Mouse (Mus musculus) lung, postnatal 0 days (tissue): ENCODE results near the gene Iqgap3. TPM values are rescaled to one million over a fixed set of nuclear protein-coding genes. Genes with fewer than 3 reads are reported as not detected.

Experiments used
- ATAC-seq: fragments of 200-750 bp; cut with Nextera tagmentation; 2 replicates; pipeline ENCODE4 v1.8.0; 2017; ENCODE audit warnings: moderate library complexity
- DNase-seq: peaks from one replicate; pipeline ENCODE4 v3.0.0-alpha.2; 2016; ENCODE audit warnings: low spot score
- H3K27ac ChIP-seq: fragments of 300-500 bp; sonication (generic); 2 replicates; pipeline ENCODE4 v1.5.1; 2014; ENCODE audit warnings: antibody characterized with exemption, mild to moderate bottlenecking, low read length, mixed read lengths
- H3K27me3 ChIP-seq: fragments of 300-500 bp; sonication (generic); replicated peaks from 2 replicates; pipeline ENCODE4 v1.6.1; 2014; ENCODE audit warnings: low read length, mixed read lengths; ENCODE audit not compliant: insufficient read depth
- H3K36me3 ChIP-seq: fragments of 300-500 bp; sonication (generic); 2 replicates; pipeline ENCODE4 v1.6.1; 2014; ENCODE audit warnings: low read length, mixed read lengths; ENCODE audit not compliant: insufficient read depth
- H3K4me1 ChIP-seq: fragments of 300-500 bp; sonication (generic); 2 replicates; pipeline ENCODE4 v1.6.1; 2014; ENCODE audit warnings: antibody characterized with exemption, low read depth, low read length, mixed read lengths; ENCODE audit not compliant: insufficient read depth
- H3K4me2 ChIP-seq: fragments of 300-500 bp; sonication (generic); replicated peaks from 2 replicates; pipeline ENCODE4 v1.6.1; 2014; ENCODE audit warnings: low read depth, mild to moderate bottlenecking, low read length, moderate library complexity, mixed read lengths
- H3K4me3 ChIP-seq: fragments of 300-500 bp; sonication (generic); 2 replicates; pipeline ENCODE4 v1.5.1; 2014; ENCODE audit warnings: low read depth, low read length
- H3K9ac ChIP-seq: fragments of 300-500 bp; sonication (generic); replicated peaks from 2 replicates; pipeline ENCODE4 v1.6.1; 2014; ENCODE audit warnings: low read depth, mild to moderate bottlenecking
- H3K9me3 ChIP-seq: fragments of 300-500 bp; sonication (generic); 2 replicates; pipeline ENCODE4 v1.6.1; 2016; ENCODE audit warnings: low read length, mixed read lengths
- CTCF ChIP-seq: IDR thresholded peaks from 2 replicates; pipeline ENCODE4 v1.5.1; 2016; ENCODE audit warnings: antibody characterized with exemption, mild to moderate bottlenecking
- EP300 ChIP-seq: IDR thresholded peaks from 2 replicates; pipeline ENCODE4 v1.6.1; 2016; ENCODE audit warnings: antibody characterized with exemption, mild to moderate bottlenecking, control low read depth
- WGBS: fragments of 180-500 bp; shearing (Covaris S2); extraction: QIAGEN DNeasy Blood & Tissue Kit; methylation state at CpG from one replicate; pipeline ENCODE4 v1.1.7; 2014; 5-methylcytosine and 5-hydroxymethylcytosine counted together
- polyA plus RNA-seq: library from polyadenylated mRNA; unstranded; fragments of >200 nt; fragmentation: Nextera tagmentation; extraction: Ambion mirVana; gene quantifications from 2 replicates; pipeline ENCODE4 v1.2.1, GENCODE M21; 2015

Iqgap3 gene
- polyA plus RNA-seq, 1 experiment from 2014 or later, result 0.92 TPM

DNA sequence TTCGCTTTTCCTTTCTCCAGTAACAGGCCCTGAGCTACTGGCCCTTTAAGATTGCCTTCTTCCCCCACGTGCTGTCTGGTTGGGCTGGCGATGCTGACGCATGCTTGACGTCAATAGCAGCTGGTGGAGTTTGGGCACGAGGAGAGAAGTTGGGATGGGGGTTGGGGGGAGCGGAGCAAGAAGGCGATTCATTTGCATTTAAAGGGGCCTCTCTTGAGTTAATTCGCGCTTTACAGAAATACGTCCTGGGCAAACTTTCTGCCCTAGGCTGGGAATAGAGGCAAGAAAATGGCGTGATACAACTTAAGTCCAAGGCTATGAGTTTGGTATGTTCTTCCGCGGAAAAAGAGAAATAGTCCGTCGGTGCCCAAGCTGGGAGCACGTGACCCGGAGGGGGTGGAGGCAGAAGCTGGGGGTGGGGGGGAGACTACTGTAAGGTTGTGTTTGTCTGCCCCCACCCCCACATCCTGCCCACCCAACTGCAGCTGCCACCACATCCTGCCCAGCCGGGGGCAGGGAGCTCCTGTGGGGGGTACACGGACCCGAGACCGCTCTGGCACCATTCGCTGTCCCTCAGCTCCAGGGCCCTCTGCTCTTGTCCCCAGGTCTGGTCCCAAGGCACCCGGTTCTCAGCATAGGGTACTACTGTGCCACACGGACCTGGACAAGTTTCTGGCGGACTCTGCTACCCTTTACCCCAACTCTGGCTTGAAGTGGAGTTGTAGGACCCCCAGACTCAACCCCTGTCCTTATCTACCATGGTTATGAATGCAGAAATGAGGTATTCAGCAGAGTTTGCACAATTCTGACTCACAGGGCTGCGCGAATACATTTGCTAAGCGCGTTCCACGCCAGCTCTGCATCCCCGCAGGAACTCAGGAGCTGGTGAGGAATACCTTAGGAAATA lies 56.8 kb downstream of the Iqgap3 start:
- ATAC-seq (peak; percentile 64), DNase-seq (peak; percentile 99)
- WGBS, result under 1% methylated on average over 32 of the region's 32 CpGs
- Histone ChIP-seq H3K4me1 (peaks cover 29% of the 10 kb centered on the region; the same call in 1 of the 2 replicates), H3K27ac (peak overlapping the region; percentile 99), H3K36me3 (no peaks in the 10 kb centered on the region), H3K9ac (peak overlapping the region; percentile 46), H3K27me3 (no peaks in the 10 kb centered on the region), H3K4me3 (peak overlapping the region; percentile 47), H3K4me2 (peak overlapping the region; percentile 77), H3K9me3 (no peaks in the 10 kb centered on the region)
- peak; percentile 99 for TF ChIP-seq EP300
- TF ChIP-seq CTCF, result no peak

DNA sequence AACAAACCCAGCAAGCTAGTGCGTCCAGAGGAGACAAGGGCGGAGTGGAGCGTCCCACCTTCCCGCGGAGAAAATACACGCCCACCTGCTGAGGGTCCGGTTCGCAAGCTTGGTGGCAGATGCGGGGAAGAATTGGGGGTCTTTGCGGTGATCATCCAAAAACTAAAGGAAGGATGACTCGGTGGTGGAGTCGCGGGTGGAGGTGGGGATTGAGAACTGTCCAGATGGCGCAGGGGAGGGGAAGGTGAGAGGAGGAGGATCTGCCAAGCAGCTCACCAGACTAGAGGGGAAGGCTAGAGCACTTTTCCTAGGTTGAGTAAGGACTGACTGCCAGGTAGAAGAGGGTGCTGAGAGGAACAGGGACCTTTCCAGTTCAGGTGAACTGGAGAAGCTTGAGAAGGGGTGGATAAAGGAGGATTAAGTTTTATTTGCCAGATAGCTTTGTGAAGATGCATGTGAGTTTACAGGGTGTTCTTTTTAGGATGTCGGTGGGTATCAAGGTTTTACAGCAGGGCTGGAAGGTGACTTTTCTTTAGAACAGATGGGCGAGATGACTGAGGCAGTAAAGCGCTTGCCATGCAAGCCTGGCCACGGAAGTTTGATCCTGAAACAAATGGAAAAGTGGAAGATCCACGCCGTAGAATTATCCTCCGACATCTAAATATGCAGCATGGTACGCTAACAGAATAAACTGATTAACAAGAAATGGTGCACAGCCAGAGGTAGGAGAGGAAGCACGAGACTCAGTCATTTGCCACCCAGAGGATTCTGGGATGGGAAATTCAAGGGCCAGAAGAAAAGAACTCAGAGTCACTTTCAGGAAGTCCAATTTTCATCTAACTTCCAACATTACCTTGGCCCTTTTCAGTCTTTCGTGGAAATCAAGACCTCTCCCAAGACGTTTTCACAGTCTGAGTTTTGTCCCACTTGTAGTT lies 57.7 kb downstream of the Iqgap3 start:
- Histone ChIP-seq H3K4me3 (peak overlapping the region; percentile 47), H3K27ac (peak overlapping the region; percentile 99), H3K9me3 (no peaks in the 10 kb centered on the region), H3K4me2 (peak overlapping the region; percentile 77), H3K27me3 (no peaks in the 10 kb centered on the region), H3K4me1 (peaks cover 36% of the 10 kb centered on the region; the same call in 1 of the 2 replicates), H3K36me3 (no peaks in the 10 kb centered on the region), H3K9ac (peak overlapping the region; percentile 46)
- peak; percentile 67 for DNase-seq
- ATAC-seq, result no peak
- TF ChIP-seq EP300 (no peak), CTCF (no peak)
- 13% methylated on average over 25 of the region's 25 CpGs for WGBS

DNA sequence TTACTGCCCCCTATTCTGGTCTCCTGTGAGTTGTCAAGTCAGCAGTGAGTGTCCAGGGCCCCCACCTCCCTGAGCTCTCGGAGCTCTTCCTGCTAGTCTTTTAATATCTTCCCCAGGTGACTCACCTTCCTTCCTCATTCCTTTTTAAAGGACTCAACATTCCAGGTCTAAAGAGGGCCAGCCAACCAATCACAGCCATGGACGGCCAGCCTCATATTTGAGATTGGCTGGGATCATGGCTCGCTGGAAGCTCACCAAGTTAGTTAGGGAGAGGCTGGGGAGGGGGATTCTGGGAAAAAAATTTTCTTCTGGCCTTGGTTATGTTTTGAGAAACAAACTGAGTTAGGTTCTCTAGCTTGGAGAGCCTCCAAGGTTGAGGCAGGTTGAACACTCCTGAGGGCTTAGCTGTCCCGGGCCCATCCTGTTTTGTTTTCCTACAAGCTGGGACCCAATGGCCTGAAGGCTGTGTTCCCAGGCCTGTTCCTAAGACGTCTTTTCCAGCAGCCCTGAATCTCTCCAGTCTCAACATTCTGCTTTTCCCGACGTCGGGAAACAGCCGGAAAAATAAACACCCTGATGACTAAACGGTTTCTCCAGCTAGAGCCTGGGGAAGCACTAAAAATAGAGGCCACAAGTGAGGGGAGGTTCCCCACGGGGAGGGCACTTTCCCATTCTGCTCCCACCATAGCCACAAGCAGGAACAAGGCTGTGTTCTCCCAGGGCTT lies 58.6 kb downstream of the Iqgap3 start:
- WGBS, result 5% methylated on average over 11 of the region's 11 CpGs
- ATAC-seq (peak; percentile 10), DNase-seq (peak; percentile 93)
- H3K27ac ChIP-seq, result peak overlapping the region; percentile 99
- no peak for TF ChIP-seq CTCF
- TF ChIP-seq EP300, result peak; percentile 81; the same call in 1 of the 2 replicates
- no peaks in the 10 kb centered on the region for H3K27me3 ChIP-seq
- H3K9me3 ChIP-seq, result no peaks in the 10 kb centered on the region
- peak overlapping the region; percentile 46; the same call in 1 of the 2 replicates for H3K9ac ChIP-seq
- no peak overlapping the region for H3K4me3 ChIP-seq
- peaks cover 44% of the 10 kb centered on the region for H3K4me1 ChIP-seq
- H3K4me2 ChIP-seq, result peak overlapping the region; percentile 78
- H3K36me3 ChIP-seq, result no peaks in the 10 kb centered on the region

DNA sequence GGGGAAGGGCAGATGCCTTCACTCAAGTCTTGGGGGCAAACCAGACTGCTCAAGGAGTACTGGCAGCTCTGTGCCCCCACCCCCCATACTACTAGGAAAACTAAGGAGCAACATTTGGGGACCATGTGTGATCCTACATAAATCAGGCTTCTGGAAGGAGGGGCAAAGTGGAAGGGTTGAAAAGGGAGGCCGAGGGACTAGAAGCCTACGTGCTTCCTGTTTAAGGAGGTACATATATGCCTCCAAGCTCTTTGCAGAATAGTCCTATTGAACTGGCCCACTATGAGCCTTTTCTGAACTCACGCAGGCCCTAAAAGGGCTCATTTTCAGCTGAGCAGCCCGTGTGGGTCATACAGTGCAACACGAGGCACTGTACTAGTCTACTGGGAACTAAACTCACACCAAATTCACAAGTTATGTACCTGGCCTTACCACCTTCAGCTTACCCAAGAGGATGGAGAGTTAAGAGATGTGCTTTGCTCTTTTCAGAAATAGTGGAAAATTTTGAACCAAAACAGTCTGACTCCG lies 59.2 kb downstream of the Iqgap3 start:
- no peak for ATAC-seq
- no peaks in the 10 kb centered on the region for H3K9me3 ChIP-seq
- peaks cover 50% of the 10 kb centered on the region for H3K4me1 ChIP-seq
- 0 out of 2 replicates have a peak overlapping the region, but pooled peaks have one; percentile 34 for H3K9ac ChIP-seq
- TF ChIP-seq EP300 (no peak), CTCF (no peak)
- DNase-seq, result no peak
- no peak overlapping the region; the same call in 1 of the 2 replicates for H3K4me3 ChIP-seq
- H3K4me2 ChIP-seq, result peak overlapping the region; percentile 78
- H3K36me3 ChIP-seq, result no peaks in the 10 kb centered on the region
- 17% methylated on average over 6 of the region's 6 CpGs for WGBS
- H3K27me3 ChIP-seq, result no peaks in the 10 kb centered on the region
- peak overlapping the region; percentile 99 for H3K27ac ChIP-seq

DNA sequence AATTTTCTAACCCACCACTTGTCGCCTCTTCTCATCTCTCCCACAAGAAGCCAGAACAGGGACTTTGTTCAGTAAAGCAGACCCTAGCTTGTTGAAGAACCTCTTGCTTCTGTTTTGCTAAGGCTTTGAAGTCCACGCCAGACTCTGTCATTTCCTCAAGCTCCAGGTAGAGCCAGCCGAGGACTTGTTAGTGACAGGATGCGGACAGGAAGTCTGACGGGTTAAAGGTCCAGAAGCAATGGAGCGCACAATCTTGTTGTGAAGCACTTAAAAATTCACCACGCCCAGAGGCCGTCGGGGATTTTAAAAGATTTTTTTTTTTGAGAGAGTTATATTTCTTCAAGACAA lies 59.6 kb downstream of the Iqgap3 start:
- Histone ChIP-seq H3K36me3 (no peaks in the 10 kb centered on the region), H3K27me3 (no peaks in the 10 kb centered on the region), H3K4me1 (peaks cover 54% of the 10 kb centered on the region), H3K4me3 (peak overlapping the region; percentile 80), H3K4me2 (peak overlapping the region; percentile 78), H3K27ac (peak overlapping the region; percentile 99), H3K9ac (peak overlapping the region; percentile 34; the same call in 1 of the 2 replicates), H3K9me3 (no peaks in the 10 kb centered on the region)
- peak; percentile 86 for DNase-seq
- TF ChIP-seq CTCF, result no peak
- TF ChIP-seq EP300, result no peak
- ATAC-seq, result no peak
- WGBS, result 4% methylated on average over 9 of the region's 9 CpGs
